Comparison of ENCODE assay signal across 1 mouse cellular context in the genomic region with DNA sequence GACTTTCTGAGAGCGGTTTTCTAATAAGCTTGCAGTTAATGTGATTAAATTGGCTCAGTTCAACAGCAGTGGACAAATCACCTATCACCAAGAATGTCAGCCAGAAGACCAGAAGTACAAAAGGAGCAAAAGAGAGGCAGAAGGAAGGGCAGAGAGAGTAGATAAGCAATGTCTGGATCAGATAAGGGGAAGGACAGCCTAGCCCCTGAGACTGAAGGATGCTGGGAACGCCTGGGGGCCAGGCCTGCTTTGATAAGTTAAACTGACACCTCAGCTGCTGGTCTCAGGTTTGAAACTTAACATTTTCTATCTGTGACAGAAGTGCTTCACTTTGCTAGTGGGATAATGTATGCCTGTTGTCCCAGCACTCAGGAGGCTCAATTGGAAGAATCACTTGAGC.
TF ChIP-seq lines count a peak whose summit lies in the region.

No protein-coding gene starts in this region.

TF ChIP-seq in MEL, 35 proteins besides CTCF, POLR2A, EP300 and RAD21:
- TF ChIP-seq NELFE (IDR thresholded peaks at IDR 0.05; ENCODE audit: low read depth, low read length) (no peak), POLR2AphosphoS2 (IDR thresholded peaks at IDR 0.05; ENCODE audit: low read length) (no peak), TBP (IDR thresholded peaks at IDR 0.05; ENCODE audit: low read depth, low read length) (peak; percentile 34; the same call in 1 of the 2 replicates), MAZ (IDR thresholded peaks at IDR 0.05; ENCODE audit: low read depth, low read length) (0 out of 2 replicates have a peak, but pooled peaks have one; percentile 11), MEF2A (IDR thresholded peaks at IDR 0.05; ENCODE audit: extremely low read depth, insufficient replicate concordance, low read depth, low read length, poor library complexity, severe bottlenecking) (no peak), SIN3A (IDR thresholded peaks at IDR 0.05; ENCODE audit: low read length) (0 out of 2 replicates have a peak, but pooled peaks have one; percentile 34), RCOR1 (IDR thresholded peaks at IDR 0.05; ENCODE audit: low read depth, low read length) (0 out of 2 replicates have a peak, but pooled peaks have one; percentile 22), MYB (IDR thresholded peaks at IDR 0.05; ENCODE audit: low read depth, low read length) (peak; percentile 69), TCF12 (IDR thresholded peaks at IDR 0.05; ENCODE audit: low read depth, low read length) (peak; percentile 81), GATA1 (IDR thresholded peaks at IDR 0.05; ENCODE audit: low read depth, low read length) (peak; percentile 95), TAL1 (IDR thresholded peaks at IDR 0.05; ENCODE audit: low read length) (peak; percentile 64), MYC (IDR thresholded peaks at IDR 0.05; ENCODE audit: low read depth, low read length) (0 out of 2 replicates have a peak, but pooled peaks have one; percentile 25), ETS1 (IDR thresholded peaks at IDR 0.05; ENCODE audit: low read depth, low read length) (peak; percentile 78)
